Mouse (Mus musculus) left cerebral cortex, adult 9 months (tissue): ENCODE data around the gene Gpr22.

Experiments used
- DNase-seq, 2 experiments: peaks; one replicate each; pipeline ENCODE4 v3.0.0; 2022; ENCODE audit warnings: low spot score in 2 of 2

The Gpr22 gene

DNA sequence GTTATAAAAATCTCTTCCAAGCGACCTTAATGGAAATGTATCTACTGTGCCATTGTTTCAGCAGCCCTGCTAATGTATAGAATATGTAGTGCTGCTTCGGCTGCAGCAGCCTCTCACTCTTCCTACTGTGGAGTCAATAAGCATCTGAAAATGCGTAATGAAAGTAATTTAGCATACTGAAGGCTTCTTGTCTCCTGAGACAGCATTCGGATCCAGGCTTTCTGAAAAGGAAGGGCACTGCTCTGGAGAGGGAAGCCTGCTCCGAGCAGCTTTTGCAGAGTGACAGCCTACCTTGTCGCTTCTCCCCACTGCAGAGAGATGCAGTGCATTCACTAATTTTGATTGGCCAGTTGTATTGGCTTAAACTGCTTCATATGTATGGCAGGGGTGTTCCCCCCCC lies at the start of gene Gpr22:
TSS of gene Gpr22 (minus strand) at position 348 of the 400 bp plus-strand sequence.
- peak in 1 of 2 experiments; percentile 81 for DNase-seq

- peak; percentile 52 to 69 for DNase-seq
Observed at GRCm38 (mm10) chr12:31755885-31756755, 42.4 kb upstream of the Gpr22 start.

- DNase-seq, result no peak
Observed at GRCm38 (mm10) chr12:31754465-31754864, 40.7 kb upstream of the Gpr22 start.

DNA sequence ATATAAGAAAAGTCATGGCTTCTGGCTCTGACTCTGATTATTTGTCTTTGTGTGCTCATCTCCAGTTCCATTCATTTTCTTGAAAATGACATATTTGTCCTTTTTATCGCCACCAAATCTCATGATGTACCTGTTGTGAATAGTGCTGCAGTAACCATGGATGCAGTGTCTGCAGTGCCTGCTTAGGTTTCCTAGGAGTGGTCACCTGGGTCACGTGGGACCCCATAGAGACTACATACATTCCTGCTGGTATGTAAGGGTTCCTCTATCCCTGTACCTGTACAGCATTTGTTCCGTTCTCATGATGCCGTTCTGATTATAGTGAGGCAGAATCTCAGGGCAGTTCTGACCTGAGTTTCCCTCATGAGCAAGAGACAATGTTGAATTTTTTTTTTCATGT lies 36.1 kb upstream of the Gpr22 start:
- no peak for DNase-seq

- DNase-seq, result no peak
Observed at GRCm38 (mm10) chr12:31747301-31747700, 33.6 kb upstream of the Gpr22 start.

DNA sequence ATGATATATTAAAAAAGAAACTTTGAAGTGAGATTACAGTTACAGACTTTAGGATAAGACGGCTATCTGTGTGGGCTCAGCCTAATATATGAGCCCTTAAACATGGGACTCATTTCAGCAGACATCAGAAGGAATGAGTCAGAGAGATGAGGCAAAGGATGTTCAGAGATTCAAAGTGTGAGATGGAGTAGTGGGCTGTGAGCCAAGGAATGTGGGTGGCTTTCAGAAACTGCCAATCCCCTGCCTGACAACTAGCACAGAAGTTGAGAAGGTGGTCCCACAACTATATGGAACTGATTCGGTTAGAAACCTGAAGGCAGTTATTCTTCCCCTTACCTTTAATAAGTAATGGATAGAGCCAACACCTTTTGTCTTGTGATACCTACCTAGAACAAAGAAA lies 20.9 kb upstream of the Gpr22 start:
- peak in 1 of 2 experiments; percentile 45 for DNase-seq

DNA sequence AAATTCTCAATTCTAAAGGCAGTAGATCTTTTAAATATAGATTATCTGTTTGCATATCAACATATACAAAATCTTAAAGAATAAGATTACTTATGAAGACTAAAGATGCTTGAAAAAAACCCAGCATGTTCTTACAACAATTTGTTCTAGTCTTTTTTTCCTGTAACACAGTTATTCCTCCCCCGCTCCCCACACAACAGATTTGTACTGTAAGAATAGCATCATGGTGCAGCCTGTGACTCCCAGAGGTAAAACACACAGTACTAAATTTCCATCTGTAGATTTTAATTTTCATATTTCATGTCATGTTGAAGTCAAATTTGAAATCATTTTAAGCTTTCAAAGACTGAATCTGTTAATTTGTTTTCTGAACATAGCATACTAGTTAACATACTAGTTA lies 16.4 kb upstream of the Gpr22 start:
- DNase-seq, result peak in 1 of 2 experiments; percentile 71

DNA sequence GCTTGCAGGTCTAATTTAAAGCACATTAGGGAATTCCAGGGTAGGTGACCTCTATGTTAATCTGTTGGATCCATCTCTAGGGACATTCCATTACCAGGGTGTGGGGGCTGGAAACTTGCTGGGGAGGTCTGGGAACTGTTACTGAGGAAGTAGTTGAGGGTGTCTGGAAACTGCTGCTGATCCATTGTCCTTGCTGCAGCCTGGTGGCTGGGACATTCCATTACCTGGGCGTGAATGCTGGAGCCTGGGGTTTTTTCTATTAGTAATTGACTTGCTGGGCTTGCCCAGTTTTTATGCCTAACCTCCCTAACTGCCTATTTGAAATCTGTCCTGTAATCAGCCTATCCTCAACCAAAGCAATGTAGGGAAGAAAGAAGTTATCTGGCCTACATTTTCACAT lies 13.0 kb upstream of the Gpr22 start:
- DNase-seq, result no peak

DNA sequence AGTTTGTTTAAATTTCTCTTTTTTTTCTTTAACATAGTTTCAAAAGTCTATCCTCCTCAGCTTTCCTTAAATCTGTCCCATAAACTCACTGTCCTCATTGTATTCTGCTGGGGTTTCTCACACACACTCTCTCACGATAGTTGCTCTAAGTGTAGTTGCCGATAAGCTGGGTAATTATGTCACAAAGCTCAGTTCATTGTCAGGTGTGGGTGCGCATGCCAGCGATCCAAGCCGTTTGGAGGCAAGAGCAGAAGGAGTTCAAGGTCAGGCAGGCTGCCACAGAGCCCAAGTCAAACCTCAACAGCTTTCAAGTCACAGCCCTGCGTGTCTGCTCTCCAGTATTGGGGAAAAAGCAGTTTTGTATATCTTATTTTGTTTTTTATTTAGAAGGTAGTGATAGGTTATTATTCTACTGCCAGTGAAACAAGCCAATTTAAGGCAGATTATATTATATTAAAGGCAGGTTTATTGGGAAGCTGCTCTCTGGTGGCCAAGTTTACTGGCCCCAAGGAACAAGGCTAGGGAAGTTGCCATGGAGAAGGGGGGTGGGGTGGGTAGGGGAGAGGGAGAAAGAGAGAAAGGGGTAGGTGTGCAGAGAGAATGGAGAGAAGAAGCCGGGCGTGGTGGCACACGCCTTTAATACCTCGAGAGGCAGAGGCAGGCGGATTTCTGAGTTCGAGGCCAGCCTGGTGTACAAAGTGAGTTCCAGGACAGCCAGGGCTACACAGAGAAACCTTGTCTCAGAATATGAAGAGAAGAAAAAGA lies 11.9 kb upstream of the Gpr22 start:
- DNase-seq, result no peak

DNA sequence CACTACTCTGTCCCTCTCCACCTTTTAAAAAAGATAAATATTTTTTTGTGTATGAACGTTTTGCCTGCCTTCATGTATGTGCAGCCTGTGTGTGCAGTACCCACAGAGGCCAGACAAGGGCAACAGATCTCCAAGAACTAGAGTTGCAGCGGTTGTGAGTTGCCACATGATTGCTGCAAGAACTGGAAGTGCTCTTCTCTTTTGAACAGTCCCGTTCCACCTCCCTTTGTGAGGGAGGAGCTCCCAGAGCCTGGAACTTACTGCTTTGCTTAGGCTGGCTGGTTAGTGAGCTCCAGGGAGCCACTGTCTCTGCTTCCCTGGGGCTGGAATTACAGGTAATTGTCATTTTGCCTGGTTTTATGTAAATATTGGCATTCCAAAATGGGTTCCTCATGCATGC lies 10.8 kb upstream of the Gpr22 start:
- no peak for DNase-seq

- DNase-seq, result no peak
Observed at GRCm38 (mm10) chr12:31719586-31720275, 6.0 kb upstream of the Gpr22 start.

DNA sequence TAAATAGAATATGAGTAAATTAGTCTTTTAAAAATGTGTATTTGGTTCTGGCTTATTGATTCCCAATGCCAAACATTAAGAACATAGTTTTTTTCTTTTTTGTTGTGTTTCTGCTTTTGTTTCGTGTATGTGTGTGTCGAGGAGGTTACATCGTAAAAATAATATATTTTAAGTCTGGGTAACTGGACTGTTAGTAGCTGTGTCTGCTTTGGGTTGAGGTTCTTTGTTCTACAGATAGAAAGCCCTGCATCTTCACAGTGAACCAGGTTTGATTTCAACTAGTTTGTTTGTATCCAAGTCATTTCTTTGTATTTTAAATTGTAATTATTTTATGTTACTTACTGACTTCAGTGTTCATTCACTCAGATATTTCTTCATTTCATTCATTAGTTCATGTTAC lies 323 bp upstream of the Gpr22 start:
- DNase-seq, result no peak

DNA sequence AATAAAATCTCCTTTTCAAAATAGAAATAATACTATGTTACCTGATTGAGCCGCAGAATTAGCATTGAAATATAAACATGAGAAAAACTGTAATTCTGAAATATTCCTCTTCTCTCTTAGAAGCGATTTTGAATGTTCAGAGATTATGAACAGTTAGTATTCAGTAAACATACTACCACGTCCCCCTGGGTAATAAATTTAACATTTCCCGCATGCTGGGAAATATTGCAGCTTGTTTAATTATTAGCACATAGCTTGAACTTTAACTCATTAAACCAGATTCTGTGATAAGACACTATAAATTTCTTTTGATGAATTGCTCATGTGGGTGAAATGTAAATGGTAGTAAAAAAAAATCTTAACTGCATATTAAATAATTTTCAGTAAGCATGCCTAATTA lies 1.0 kb downstream of the Gpr22 start:
- DNase-seq, result no peak

DNA sequence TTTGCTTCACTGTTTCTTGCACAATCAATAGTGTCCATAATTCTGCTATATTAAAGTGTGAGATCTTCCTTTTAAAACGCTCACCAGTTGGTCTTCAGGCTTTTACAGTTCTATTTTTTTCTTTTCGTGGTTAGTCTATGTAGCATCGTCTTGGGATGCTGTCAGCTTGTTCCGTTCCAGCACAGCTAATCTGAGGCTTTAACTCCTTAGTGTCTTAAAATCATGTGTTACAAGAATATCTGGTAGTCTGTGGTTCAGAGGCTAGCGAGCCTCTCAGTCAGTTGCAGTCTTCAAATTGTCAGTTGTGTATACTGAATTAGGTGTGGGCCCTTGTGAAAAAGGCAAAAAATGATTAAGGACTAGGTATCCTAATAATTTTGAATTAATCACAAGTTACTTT lies 1.5 kb downstream of the Gpr22 start:
- peak in 1 of 2 experiments; percentile 25 for DNase-seq

DNA sequence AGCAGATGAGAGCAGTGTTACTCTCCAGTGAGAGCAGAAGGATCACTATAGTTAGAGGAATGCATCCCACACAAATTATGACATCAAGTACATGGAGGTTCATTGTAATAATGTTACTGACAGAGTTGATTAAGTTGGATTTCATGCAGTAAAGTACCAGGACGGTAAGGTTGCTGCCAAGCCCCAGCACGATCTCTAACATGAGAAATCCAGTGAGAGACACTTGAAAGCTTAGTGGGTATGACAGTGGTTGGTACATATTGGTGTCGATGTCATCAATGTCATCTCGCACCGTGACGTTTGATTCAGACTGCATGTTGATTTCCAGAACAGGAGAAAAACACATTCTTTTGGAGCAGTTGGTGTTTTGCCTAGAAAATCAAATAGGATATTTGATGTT lies 4.1 kb downstream of the Gpr22 start:
- DNase-seq, result no peak

DNA sequence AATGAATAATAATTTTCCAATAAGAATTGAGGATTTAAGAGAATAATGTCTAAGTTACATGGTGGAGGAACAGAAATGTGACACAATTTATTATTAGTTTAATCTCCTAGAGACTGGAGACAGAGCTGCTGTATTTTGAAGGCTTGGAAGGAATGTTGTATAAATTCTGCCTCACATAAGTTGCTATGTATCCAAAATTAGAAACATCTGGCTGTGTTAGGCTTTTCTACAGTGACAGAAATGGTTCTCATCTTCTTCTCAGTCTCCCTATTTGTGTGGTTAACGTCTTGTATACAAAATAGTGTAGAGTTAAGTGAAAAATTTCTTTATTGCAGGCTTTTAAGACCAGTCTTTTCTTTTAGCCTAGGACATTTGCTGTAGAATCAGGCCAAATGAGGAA lies 6.2 kb downstream of the Gpr22 start:
- DNase-seq, result no peak

DNA sequence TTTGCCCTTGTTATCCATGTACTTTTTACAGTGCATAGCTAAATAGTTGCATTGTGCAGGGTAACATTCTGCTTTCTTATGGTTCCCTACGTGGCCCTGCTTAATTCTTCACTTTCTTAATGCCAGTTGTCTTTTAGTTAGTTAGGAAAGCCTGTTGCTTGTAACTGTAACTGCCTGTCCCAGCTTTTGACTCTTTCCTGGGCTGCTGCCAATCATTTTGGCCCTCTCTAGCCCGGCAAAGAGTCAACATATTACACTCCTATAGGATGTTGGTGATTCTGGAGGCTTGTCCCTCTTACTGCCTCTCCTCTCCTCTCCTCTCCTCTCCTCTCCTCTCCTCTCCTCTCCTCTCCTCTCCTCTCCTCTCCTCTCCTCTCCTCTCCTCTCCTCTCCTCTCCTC lies 7.6 kb downstream of the Gpr22 start:
- no peak for DNase-seq

DNA sequence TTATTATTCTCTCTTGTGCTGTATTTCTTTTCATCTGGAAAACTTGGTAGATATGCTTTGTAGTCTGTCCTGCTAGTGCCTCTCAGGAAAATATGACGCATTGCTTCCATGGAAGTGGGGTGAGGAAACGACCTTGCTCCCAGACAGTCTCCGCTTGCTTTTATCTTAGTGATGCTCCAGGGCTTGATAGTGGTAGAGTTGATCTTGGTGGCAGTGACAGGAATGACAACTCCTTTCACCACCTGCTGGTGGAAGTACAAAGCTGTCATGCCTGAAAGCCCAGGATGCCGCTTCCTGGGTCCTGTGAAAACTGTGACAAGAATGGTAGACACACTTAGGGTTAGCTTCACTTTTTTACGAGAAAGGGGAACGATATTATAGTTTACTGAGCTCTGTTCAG lies 9.8 kb downstream of the Gpr22 start:
- no peak for DNase-seq

DNA sequence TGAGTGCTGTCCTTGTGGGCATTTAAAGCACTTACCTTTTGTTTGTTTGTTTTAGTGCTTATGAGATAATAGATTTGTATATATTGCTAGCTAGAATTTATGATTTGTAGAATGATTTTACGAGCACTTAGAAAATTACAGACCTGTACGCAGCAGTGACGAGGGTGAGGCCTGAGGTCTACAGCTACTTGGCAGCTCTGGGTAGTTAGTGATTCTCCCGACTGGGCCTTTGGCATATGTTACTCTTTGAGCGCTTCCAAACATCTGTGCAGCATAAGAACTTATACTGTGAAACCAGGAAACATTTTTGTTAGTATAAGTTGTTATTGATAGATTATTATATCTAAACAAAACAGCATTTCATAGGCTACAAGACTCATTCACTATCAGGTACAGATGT lies 12.3 kb downstream of the Gpr22 start:
- no peak for DNase-seq

DNA sequence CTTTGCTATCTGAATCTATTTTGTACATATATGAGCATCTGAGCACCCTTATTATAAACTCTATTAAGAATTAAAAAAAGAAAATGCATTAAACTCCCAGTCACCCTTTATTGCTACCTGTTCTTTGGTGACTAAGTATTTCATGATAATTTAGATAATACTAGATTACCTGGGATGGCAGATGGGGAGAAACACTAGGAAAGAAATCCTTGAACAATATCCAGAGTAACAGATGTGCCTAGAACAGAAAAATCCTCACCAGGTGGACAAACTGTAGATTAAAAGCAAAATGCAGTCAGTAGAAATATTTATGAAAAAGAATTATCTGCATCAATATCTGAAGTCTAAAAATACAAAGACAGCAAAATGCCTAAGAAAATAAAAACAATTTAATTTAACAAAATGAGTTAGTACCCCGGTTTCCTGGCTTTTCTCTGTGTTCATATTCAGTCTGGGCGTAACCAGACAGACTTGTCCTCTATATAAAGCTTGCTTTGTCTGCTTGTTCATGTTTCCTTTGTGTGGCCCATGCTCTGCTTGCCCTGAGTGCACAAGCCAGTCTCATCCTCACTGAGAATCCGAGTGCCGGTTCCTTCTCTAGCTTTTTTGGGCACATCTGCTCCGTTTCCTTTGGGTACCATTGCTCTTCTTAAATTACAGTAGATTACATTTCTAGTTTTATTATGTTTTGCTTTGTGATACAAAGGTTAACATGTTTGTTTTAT lies 13.0 kb downstream of the Gpr22 start:
- no peak for DNase-seq

DNA sequence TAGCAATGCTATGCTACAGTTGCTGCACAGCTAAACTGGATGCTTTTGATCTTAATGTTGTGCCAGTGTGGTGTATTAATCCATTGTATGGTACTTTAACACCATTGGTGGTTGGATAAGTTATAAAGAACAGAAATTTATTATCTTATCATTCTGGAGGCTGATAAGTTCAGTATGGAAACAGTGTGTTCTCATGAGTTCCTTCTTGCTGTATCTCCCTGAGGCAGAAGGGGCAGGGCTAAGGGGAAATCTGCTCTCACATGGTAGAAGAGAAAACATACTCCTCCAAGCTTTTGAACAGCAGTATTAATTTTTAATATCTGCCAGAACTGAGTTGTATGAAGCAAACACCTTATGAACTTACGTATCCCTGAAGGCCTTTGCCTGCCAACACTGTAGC lies 20.5 kb downstream of the Gpr22 start:
- DNase-seq, result no peak

DNA sequence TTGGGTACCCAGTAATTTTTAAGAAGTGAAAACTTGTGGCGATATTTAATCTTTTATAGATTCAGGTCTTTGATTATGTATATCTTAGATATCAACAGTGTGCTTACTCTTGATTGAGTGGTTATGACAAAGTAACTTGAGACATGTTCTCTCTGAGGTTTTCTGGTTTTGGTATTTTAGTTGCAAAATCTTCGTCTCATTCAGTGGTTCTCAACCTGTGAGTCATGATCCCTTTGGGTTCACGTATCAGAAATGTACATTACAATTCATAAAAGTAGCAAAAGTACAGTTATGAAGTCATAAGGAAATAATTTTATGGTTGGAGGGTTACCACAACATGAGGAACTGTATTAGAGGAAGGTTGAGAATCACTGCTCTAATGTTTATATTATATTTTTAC lies 27.1 kb downstream of the Gpr22 start:
- no peak for DNase-seq
